Mouse (Mus musculus) megakaryocyte, embryonic 14.5 days (primary cell): ENCODE measurements around the gene Gprc5c. TPM values are rescaled to one million over a fixed set of nuclear protein-coding genes. Genes with fewer than 3 reads are reported as not detected.

Experiments used
- H3K27me3 ChIP-seq: replicated peaks from 2 replicates; pipeline ENCODE3; 2012; ENCODE audit warnings: inconsistent platforms
- H3K36me3 ChIP-seq: replicated peaks from 2 replicates; pipeline ENCODE3; 2012; ENCODE audit warnings: low read length, inconsistent platforms, mixed read lengths
- H3K4me1 ChIP-seq: 2 replicates; pipeline ENCODE4 v1.6.1; 2012; ENCODE audit warnings: inconsistent platforms
- H3K4me3 ChIP-seq: replicated peaks from 2 replicates; pipeline ENCODE3; 2012; ENCODE audit warnings: moderate library complexity, mild to moderate bottlenecking, inconsistent platforms
- H3K9me3 ChIP-seq: 2 replicates; pipeline ENCODE4 v1.6.1; 2012; ENCODE audit warnings: inconsistent platforms
- FLI1 ChIP-seq: IDR thresholded peaks from 2 replicates; pipeline ENCODE4 v1.6.1; 2012; ENCODE audit warnings: low read length, inconsistent platforms, mixed read lengths
- GATA1 ChIP-seq: IDR thresholded peaks from 3 replicates; pipeline ENCODE4 v1.6.1; 2012; ENCODE audit warnings: mixed read lengths, low read length, inconsistent platforms, borderline replicate concordance
- polyA plus RNA-seq: library from polyadenylated mRNA; stranded (reverse); fragments of >175 nt; gene quantifications from 2 replicates; pipeline ENCODE4 v1.2.3, GENCODE M21; 2012; ENCODE audit warnings: low replicate concordance; ENCODE audit not compliant: insufficient read depth

Gene Gprc5c
- polyA plus RNA-seq, 1 experiment: 3.2 TPM

GRCm38 (mm10) chr11:114814873-114815592 lies 35.9 kb upstream of the Gprc5c start:
- no peaks in the 10 kb centered on the region for H3K9me3 ChIP-seq
- H3K36me3 ChIP-seq: peaks cover 7% of the 10 kb centered on the region
- H3K4me1 ChIP-seq: peaks cover 74% of the 10 kb centered on the region
- H3K27me3 ChIP-seq: peaks cover 14% of the 10 kb centered on the region
- TF ChIP-seq GATA1 (no peak), FLI1 (no peak)
- H3K4me3 ChIP-seq: no peak overlapping the region

DNA sequence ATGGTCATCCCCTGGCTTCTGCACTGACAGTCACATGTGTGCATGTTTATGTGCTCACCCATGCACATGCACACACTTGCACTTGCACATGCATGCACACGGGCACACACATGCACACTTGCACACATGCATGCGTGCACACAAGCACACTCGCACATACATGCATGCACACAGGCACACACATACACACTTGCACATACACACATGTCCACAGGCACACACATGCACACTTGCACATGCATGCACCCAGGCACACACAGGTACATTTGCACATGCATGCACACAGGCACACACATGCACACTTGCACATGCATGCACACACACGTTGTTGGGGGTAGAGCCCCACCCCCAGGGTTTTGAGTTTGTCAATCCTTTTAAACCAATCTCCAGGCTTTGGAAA lies 34.0 kb upstream of the Gprc5c start:
- Histone ChIP-seq H3K4me1 (peaks cover 77% of the 10 kb centered on the region), H3K27me3 (peaks cover 14% of the 10 kb centered on the region), H3K9me3 (no peaks in the 10 kb centered on the region), H3K36me3 (peaks cover 21% of the 10 kb centered on the region), H3K4me3 (peak overlapping the region; percentile 83)
- TF ChIP-seq GATA1: no peak
- no peak for TF ChIP-seq FLI1

- H3K27me3 ChIP-seq: peaks cover 14% of the 10 kb centered on the region
- no peaks in the 10 kb centered on the region for H3K9me3 ChIP-seq
- H3K36me3 ChIP-seq: peaks cover 31% of the 10 kb centered on the region
- H3K4me3 ChIP-seq: peak overlapping the region; percentile 80
- TF ChIP-seq FLI1 (no peak), GATA1 (no peak)
- H3K4me1 ChIP-seq: peaks cover 78% of the 10 kb centered on the region
These were observed 32.8 kb upstream of the Gprc5c start for GRCm38 (mm10) chr11:114818185-114818584.

GRCm38 (mm10) chr11:114819110-114819509 lies 31.8 kb upstream of the Gprc5c start:
- Histone ChIP-seq H3K4me1 (peaks cover 86% of the 10 kb centered on the region), H3K27me3 (peaks cover 14% of the 10 kb centered on the region), H3K4me3 (no peak overlapping the region), H3K36me3 (peaks cover 40% of the 10 kb centered on the region), H3K9me3 (no peaks in the 10 kb centered on the region)
- no peak for TF ChIP-seq FLI1
- TF ChIP-seq GATA1: no peak

GRCm38 (mm10) chr11:114820444-114820843 lies 30.5 kb upstream of the Gprc5c start:
- Histone ChIP-seq H3K4me3 (no peak overlapping the region), H3K9me3 (no peaks in the 10 kb centered on the region), H3K36me3 (peaks cover 48% of the 10 kb centered on the region), H3K27me3 (peaks cover 9% of the 10 kb centered on the region), H3K4me1 (peaks cover 84% of the 10 kb centered on the region)
- no peak for TF ChIP-seq FLI1
- no peak for TF ChIP-seq GATA1

GRCm38 (mm10) chr11:114821325-114821724 lies 29.6 kb upstream of the Gprc5c start:
- Histone ChIP-seq H3K4me3 (peak overlapping the region; percentile 59), H3K9me3 (no peaks in the 10 kb centered on the region), H3K27me3 (peaks cover 7% of the 10 kb centered on the region), H3K36me3 (peaks cover 51% of the 10 kb centered on the region), H3K4me1 (peaks cover 89% of the 10 kb centered on the region)
- no peak for TF ChIP-seq FLI1
- TF ChIP-seq GATA1: no peak

- TF ChIP-seq GATA1: no peak
- TF ChIP-seq FLI1: no peak
- Histone ChIP-seq H3K9me3 (no peaks in the 10 kb centered on the region), H3K4me3 (no peak overlapping the region), H3K27me3 (no peaks in the 10 kb centered on the region), H3K36me3 (peaks cover 51% of the 10 kb centered on the region), H3K4me1 (peaks cover 85% of the 10 kb centered on the region)
These were observed 28.2 kb upstream of the Gprc5c start for GRCm38 (mm10) chr11:114822727-114823126.

DNA sequence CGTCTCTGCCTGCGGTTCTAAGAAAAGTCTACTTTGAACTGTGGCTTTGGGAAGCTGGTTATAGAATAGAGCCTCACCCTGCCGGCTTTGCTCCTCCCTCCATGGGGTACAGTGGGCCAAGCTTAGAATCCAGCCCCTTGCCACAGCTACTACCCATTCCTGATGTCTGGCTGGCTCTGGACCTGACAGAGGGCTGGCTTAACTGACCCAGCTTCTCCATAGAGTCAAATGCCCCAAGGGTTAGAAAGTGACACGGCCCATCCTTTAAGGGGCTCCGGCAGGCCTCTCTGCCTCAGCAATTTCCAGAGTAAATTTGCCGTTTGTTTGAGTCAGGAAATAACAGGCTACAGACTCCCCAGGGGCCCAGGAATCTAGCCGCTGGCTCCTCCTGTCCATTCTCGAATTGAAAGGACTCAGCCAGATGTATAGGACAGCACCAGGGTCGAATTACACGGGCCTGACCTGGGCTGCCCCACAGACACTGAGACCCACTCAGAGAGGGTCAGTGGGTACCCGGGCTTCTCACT lies 27.7 kb upstream of the Gprc5c start:
- Histone ChIP-seq H3K27me3 (no peaks in the 10 kb centered on the region), H3K4me1 (peaks cover 85% of the 10 kb centered on the region), H3K9me3 (no peaks in the 10 kb centered on the region), H3K4me3 (no peak overlapping the region), H3K36me3 (peaks cover 51% of the 10 kb centered on the region)
- TF ChIP-seq GATA1: no peak
- no peak for TF ChIP-seq FLI1

DNA sequence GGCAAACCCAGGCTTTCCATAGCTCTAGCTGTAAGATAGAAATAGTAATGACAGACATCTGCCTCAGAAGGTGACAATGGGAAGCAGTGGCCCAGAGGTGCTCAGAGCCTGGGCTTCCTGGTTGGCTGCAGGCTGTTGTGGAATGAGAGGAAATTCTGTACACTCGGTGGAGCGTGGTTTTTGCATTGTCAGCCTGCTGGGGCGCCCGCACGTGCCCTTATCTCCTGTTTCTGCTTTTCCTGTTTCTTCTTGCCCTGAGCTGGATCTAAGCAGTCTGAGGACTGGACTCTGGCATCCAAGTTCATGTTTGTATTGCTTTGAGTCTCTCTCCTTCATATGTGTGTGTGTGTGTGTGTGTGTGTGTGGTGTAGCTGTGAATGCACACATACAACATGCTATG lies 24.3 kb upstream of the Gprc5c start:
- TF ChIP-seq FLI1 (no peak), GATA1 (peak; percentile 82; the same call in 2 of the 3 replicates)
- peaks cover 80% of the 10 kb centered on the region for H3K4me1 ChIP-seq
- H3K27me3 ChIP-seq: no peaks in the 10 kb centered on the region
- peaks cover 34% of the 10 kb centered on the region for H3K36me3 ChIP-seq
- H3K9me3 ChIP-seq: no peaks in the 10 kb centered on the region
- peak overlapping the region; percentile 90 for H3K4me3 ChIP-seq

DNA sequence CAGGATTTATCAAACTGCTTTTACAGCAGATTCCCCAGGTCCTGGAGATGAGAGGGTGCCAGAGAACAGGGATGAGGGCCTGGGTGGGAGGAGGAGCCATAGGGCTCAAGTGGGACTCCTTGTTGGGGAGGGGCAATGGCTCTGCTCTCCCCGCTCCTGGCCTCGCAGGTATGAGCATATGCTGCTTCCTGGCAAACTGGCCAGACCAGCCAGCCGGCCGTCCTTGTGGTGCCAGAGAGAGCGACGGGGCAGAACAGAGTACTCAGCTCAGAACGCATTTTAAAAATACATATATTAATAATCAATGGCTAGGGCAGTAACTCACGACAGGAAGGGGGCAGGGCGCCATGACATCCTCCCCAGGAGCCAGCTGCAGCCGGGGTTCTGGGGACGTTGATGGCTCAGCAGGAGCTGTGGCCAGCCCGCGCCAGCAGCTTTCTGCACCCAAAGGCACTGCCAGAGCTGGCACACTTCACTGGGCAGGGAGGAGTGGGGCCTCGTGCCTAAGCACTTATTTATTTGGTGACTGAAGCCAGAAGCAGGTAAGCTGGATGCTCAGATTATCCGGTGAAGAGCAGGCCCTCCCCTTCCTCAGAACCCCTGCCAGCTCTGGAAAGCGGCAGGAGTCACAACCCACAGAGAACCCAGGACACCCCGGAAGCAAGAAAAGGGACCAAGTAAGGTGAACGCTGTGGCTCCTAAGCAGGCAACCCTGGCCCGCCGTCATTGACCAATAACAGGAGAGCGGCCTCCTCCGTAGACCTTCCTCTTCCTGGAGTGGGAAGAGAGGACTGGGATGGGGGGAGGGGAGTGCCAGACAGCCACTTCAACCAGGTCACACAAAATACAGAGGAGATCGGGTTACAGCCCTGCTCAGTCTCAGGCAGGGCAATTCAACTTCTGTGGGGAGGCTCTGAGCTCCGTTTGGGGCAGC lies 21.2 kb upstream of the Gprc5c start:
- Histone ChIP-seq H3K27me3 (no peaks in the 10 kb centered on the region), H3K4me3 (peak overlapping the region; percentile 80), H3K4me1 (peaks cover 84% of the 10 kb centered on the region), H3K9me3 (no peaks in the 10 kb centered on the region), H3K36me3 (peaks cover 9% of the 10 kb centered on the region)
- no peak for TF ChIP-seq FLI1
- TF ChIP-seq GATA1: no peak
